24 mouse cellular contexts compared by ENCODE assay signal in the genomic region with DNA sequence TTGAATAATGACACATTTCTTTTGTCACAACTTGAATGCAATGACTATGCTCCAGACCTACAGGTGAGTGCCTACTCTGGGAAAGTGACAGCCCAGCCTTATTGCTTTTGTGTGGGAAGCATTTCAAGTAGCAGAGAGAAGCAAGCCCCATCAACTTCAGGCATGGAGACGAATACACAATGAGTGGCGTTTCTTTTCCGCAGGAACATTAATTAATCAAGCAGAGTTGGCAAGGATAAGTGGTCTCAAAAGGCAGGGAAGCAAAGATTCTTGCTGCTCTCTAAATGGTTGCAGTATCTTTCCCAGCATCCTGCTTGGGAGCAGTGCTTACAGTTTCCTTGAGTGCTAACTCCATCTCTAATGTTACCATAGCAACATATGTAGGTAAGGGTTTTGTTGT.
DNase-seq lines count a peak whose midpoint lies in the region; ATAC-seq and TF ChIP-seq lines count a peak whose summit lies in the region.
"Had no signal": no experiment of that assay in that cellular context is flagged by ENCODE, and none has a peak within 500 bp of the region (broad histone marks: within the 10 kb centered on the region; RNA-seq: fewer than 3 reads in every experiment).

No protein-coding gene starts in this region.

- DNase-seq in heart, adult 11 months = peak; percentile 44
- no peak for DNase-seq in heart, adult 2 months
- DNase-seq in midbrain, embryonic 11.5 days (ENCODE audit: low spot score, missing footprints) = no peak
- peak; percentile 29 for DNase-seq in forebrain, postnatal 0 days
- DNase-seq in lung, postnatal 0 days (ENCODE audit: low spot score) = no peak
- DNase-seq in thymus, postnatal 0 days (ENCODE audit: low spot score) = no peak
- no peak for DNase-seq in heart, postnatal 14 days
- DNase-seq: adrenal gland, postnatal 10 days; cerebellum, adult 9-10 months; gastrocnemius, adult 2 months; heart, postnatal 36 days; left cerebral cortex, postnatal 4 days; liver, postnatal 0 days; lung, postnatal 14 days; right cerebral cortex, postnatal 14 days; thymus, postnatal 4 days had no signal

- TF ChIP-seq EP300 in heart, adult 2 months (IDR thresholded peaks at IDR 0.05; ENCODE audit: insufficient read depth, low read depth, low read length) = no peak
- no peak for TF ChIP-seq EP300 in lung, postnatal 0 days (IDR thresholded peaks at IDR 0.05)

- intact Hi-C loops in heart, adult 2 months (cut with DNase I) = no loop called here
- intact Hi-C loops in heart, postnatal 14 days (cut with DNase I) = no loop called here

- H3K79me2 ChIP-seq in heart, adult 2 months (replicated peaks; ENCODE audit: control insufficient read depth, insufficient read depth, low read length) = no peaks in the 10 kb centered on the region

- H3K4me1 ChIP-seq in heart, adult 2 months (ENCODE audit: control insufficient read depth, insufficient read depth, low read length) = no peaks in the 10 kb centered on the region
- no peaks in the 10 kb centered on the region for H3K4me1 ChIP-seq in midbrain, embryonic 13.5 days (replicated peaks)
- H3K4me1 ChIP-seq in midbrain, embryonic 11.5 days (ENCODE audit: control insufficient read depth, insufficient read depth, low read length) = no peaks in the 10 kb centered on the region
- H3K4me1 ChIP-seq in forebrain, postnatal 0 days (ENCODE audit: insufficient read depth) = no peaks in the 10 kb centered on the region
- no peaks in the 10 kb centered on the region for H3K4me1 ChIP-seq in lung, postnatal 0 days (ENCODE audit: insufficient read depth, low read depth, low read length)
- H3K4me1 ChIP-seq: embryonic facial prominence, embryonic 10.5 days; heart, embryonic 13.5 days; intestine, embryonic 15.5 days had no signal

- H3K9ac ChIP-seq in heart, adult 2 months (ENCODE audit: low read depth, low read length) = no peak overlapping the region
- no peak overlapping the region for H3K9ac ChIP-seq in midbrain, embryonic 13.5 days (replicated peaks)
- H3K9ac ChIP-seq in midbrain, embryonic 11.5 days (ENCODE audit: low read length) = no peak overlapping the region
- H3K9ac ChIP-seq in forebrain, postnatal 0 days = no peak overlapping the region
- no peak overlapping the region for H3K9ac ChIP-seq in lung, postnatal 0 days (replicated peaks; ENCODE audit: low read depth)
- H3K9ac ChIP-seq: heart, embryonic 13.5 days; intestine, embryonic 15.5 days; liver, postnatal 0 days had no signal

- H3K9me3 ChIP-seq in midbrain, embryonic 13.5 days = no peaks in the 10 kb centered on the region
- no peaks in the 10 kb centered on the region for H3K9me3 ChIP-seq in midbrain, embryonic 11.5 days (ENCODE audit: control insufficient read depth, low read length)
- no peaks in the 10 kb centered on the region for H3K9me3 ChIP-seq in forebrain, postnatal 0 days (ENCODE audit: low read length)
- H3K9me3 ChIP-seq in lung, postnatal 0 days (ENCODE audit: low read length) = no peaks in the 10 kb centered on the region
- H3K9me3 ChIP-seq: embryonic facial prominence, embryonic 10.5 days; heart, embryonic 13.5 days; intestine, embryonic 15.5 days had no signal

- no peak overlapping the region for H3K4me3 ChIP-seq in heart, adult 2 months
- no peak overlapping the region for H3K4me3 ChIP-seq in midbrain, embryonic 13.5 days (replicated peaks)
- no peak overlapping the region for H3K4me3 ChIP-seq in midbrain, embryonic 11.5 days (ENCODE audit: low read depth, low read length)
- H3K4me3 ChIP-seq in forebrain, postnatal 0 days (ENCODE audit: low read depth, low read length) = no peak overlapping the region
- no peak overlapping the region for H3K4me3 ChIP-seq in lung, postnatal 0 days (ENCODE audit: low read depth, low read length)
- H3K4me3 ChIP-seq: embryonic facial prominence, embryonic 10.5 days; gastrocnemius, adult 2 months; heart, embryonic 13.5 days; intestine, embryonic 15.5 days; myocyte had no signal

- no peak for TF ChIP-seq POLR2A in heart, adult 2 months (IDR thresholded peaks at IDR 0.05; ENCODE audit: insufficient read depth, low read depth, low read length)

- ATAC-seq in midbrain, embryonic 13.5 days = peak; percentile 56; the same call in 1 of the 2 replicates
- no peak for ATAC-seq in midbrain, embryonic 11.5 days (ENCODE audit: low FRiP score)
- peak; percentile 82 for ATAC-seq in forebrain, postnatal 0 days
- ATAC-seq in lung, postnatal 0 days = no peak
- ATAC-seq: activated CD4-positive, CD25-positive, alpha-beta regulatory T cell, adult 4 months; CD4-positive, CD25-positive, alpha-beta regulatory T cell, adult 4 months; intestine, embryonic 15.5 days; liver, postnatal 0 days had no signal

- 70% methylated on average over 3 of the region's 3 CpGs for WGBS in heart, adult 2 months
- WGBS in midbrain, embryonic 13.5 days = 62% methylated on average over 3 of the region's 3 CpGs
- WGBS in midbrain, embryonic 11.5 days = 73% methylated on average over 3 of the region's 3 CpGs
- 13% methylated on average over 3 of the region's 3 CpGs for WGBS in forebrain, postnatal 0 days
- WGBS in lung, postnatal 0 days = 24% methylated on average over 3 of the region's 3 CpGs

- no peaks in the 10 kb centered on the region for H3K27me3 ChIP-seq in heart, adult 2 months (ENCODE audit: control insufficient read depth, insufficient read depth, low read length)
- no peaks in the 10 kb centered on the region for H3K27me3 ChIP-seq in midbrain, embryonic 13.5 days
- H3K27me3 ChIP-seq in midbrain, embryonic 11.5 days (ENCODE audit: control insufficient read depth, insufficient read depth, low read length) = no peaks in the 10 kb centered on the region
- H3K27me3 ChIP-seq in forebrain, postnatal 0 days (ENCODE audit: insufficient read depth, low read length) = no peaks in the 10 kb centered on the region
- H3K27me3 ChIP-seq in lung, postnatal 0 days (replicated peaks; ENCODE audit: insufficient read depth, low read length) = no peaks in the 10 kb centered on the region
- H3K27me3 ChIP-seq: heart, embryonic 13.5 days; intestine, embryonic 15.5 days had no signal

- no peak overlapping the region for H3K4me2 ChIP-seq in midbrain, embryonic 13.5 days (replicated peaks)
- H3K4me2 ChIP-seq in midbrain, embryonic 11.5 days = no peak overlapping the region
- no peak overlapping the region for H3K4me2 ChIP-seq in forebrain, postnatal 0 days (ENCODE audit: low read depth)
- no peak overlapping the region for H3K4me2 ChIP-seq in lung, postnatal 0 days (replicated peaks; ENCODE audit: low read depth, low read length)
- H3K4me2 ChIP-seq: heart, embryonic 13.5 days; intestine, embryonic 15.5 days had no signal

- no peak for TF ChIP-seq CTCF in heart, adult 2 months (IDR thresholded peaks at IDR 0.05)
- no peak for TF ChIP-seq CTCF in forebrain, postnatal 0 days (IDR thresholded peaks at IDR 0.05; ENCODE audit: low read depth)
- no peak for TF ChIP-seq CTCF in lung, postnatal 0 days (IDR thresholded peaks at IDR 0.05)

- H3K36me3 ChIP-seq in heart, adult 2 months (ENCODE audit: control insufficient read depth, insufficient read depth, low read length) = no peaks in the 10 kb centered on the region
- no peaks in the 10 kb centered on the region for H3K36me3 ChIP-seq in midbrain, embryonic 13.5 days
- H3K36me3 ChIP-seq in midbrain, embryonic 11.5 days (ENCODE audit: control insufficient read depth, insufficient read depth, low read length) = no peaks in the 10 kb centered on the region
- no peaks in the 10 kb centered on the region for H3K36me3 ChIP-seq in forebrain, postnatal 0 days (ENCODE audit: insufficient read depth)
- H3K36me3 ChIP-seq in lung, postnatal 0 days (ENCODE audit: insufficient read depth, low read length) = no peaks in the 10 kb centered on the region
- H3K36me3 ChIP-seq: embryonic facial prominence, embryonic 10.5 days; G1E; heart, embryonic 13.5 days; intestine, embryonic 15.5 days had no signal

- H3K27ac ChIP-seq in heart, adult 2 months = no peak overlapping the region
- no peak overlapping the region for H3K27ac ChIP-seq in midbrain, embryonic 13.5 days
- H3K27ac ChIP-seq in midbrain, embryonic 11.5 days (ENCODE audit: low read depth, low read length) = no peak overlapping the region
- H3K27ac ChIP-seq in forebrain, postnatal 0 days (ENCODE audit: low read depth, low read length) = no peak overlapping the region
- H3K27ac ChIP-seq in lung, postnatal 0 days (ENCODE audit: low read length) = no peak overlapping the region
- H3K27ac ChIP-seq: embryonic facial prominence, embryonic 10.5 days; gastrocnemius, adult 2 months; heart, embryonic 13.5 days; intestine, embryonic 15.5 days had no signal

Comparison
In these comparisons a context has a peak if more than half of its experiments do, and no peak if none do; other contexts are left out.
1. DNase-seq: peak in heart, adult 11 months (single experiment) and forebrain, postnatal 0 days (single experiment); none in heart, adult 2 months (0 of 2), midbrain, embryonic 11.5 days (single experiment), lung, postnatal 0 days (single experiment), thymus, postnatal 0 days (single experiment) and heart, postnatal 14 days (0 of 2).
2. ATAC-seq: peak in midbrain, embryonic 13.5 days (single experiment) and forebrain, postnatal 0 days (single experiment); none in midbrain, embryonic 11.5 days (single experiment) and lung, postnatal 0 days (single experiment).